Mouse (Mus musculus): Measurements from ENCODE around the gene Dscaml1.

Gene Dscaml1

GRCm38 (mm10) chr9:45505487-45505939, 79.1 kb downstream of the Dscaml1 start:
- DNase-seq (ENCODE audit: low read depth, low spot score), result peak; percentile 42

- no peak for DNase-seq (ENCODE audit: low read depth, low spot score)
These were observed 81.1 kb downstream of the Dscaml1 start for GRCm38 (mm10) chr9:45507482-45507881.

GRCm38 (mm10) chr9:45510806-45511546, 84.5 kb downstream of the Dscaml1 start:
- no peak for DNase-seq (ENCODE audit: low read depth, low spot score)

GRCm38 (mm10) chr9:45517993-45518705, 91.7 kb downstream of the Dscaml1 start:
- DNase-seq (ENCODE audit: low read depth, low spot score), result no peak

GRCm38 (mm10) chr9:45519841-45520240, 93.4 kb downstream of the Dscaml1 start:
- no peak for DNase-seq (ENCODE audit: low read depth, low spot score)

GRCm38 (mm10) chr9:45522866-45523265, 96.4 kb downstream of the Dscaml1 start:
- no peak for DNase-seq (ENCODE audit: low read depth, low spot score)

- peak; percentile 11 for DNase-seq (ENCODE audit: low read depth, low spot score)
These were observed 98.1 kb downstream of the Dscaml1 start for GRCm38 (mm10) chr9:45524505-45524904.

- no peak for DNase-seq (ENCODE audit: low read depth, low spot score)
These were observed 106.8 kb downstream of the Dscaml1 start for GRCm38 (mm10) chr9:45533253-45533652.

- DNase-seq (ENCODE audit: low read depth, low spot score), result no peak
These were observed 108.1 kb downstream of the Dscaml1 start for GRCm38 (mm10) chr9:45534472-45534988.

- DNase-seq (ENCODE audit: low read depth, low spot score), result no peak
These were observed 111.2 kb downstream of the Dscaml1 start for GRCm38 (mm10) chr9:45537649-45538048.

GRCm38 (mm10) chr9:45539265-45540044, 113.0 kb downstream of the Dscaml1 start:
- no peak for DNase-seq (ENCODE audit: low read depth, low spot score)

- no peak for DNase-seq (ENCODE audit: low read depth, low spot score)
These were observed 119.7 kb downstream of the Dscaml1 start for GRCm38 (mm10) chr9:45546024-45546638.

GRCm38 (mm10) chr9:45546902-45547578, 120.6 kb downstream of the Dscaml1 start:
- no peak for DNase-seq (ENCODE audit: low read depth, low spot score)

GRCm38 (mm10) chr9:45549796-45550195, 123.4 kb downstream of the Dscaml1 start:
- no peak for DNase-seq (ENCODE audit: low read depth, low spot score)

- no peak for DNase-seq (ENCODE audit: low read depth, low spot score)
These were observed 123.8 kb downstream of the Dscaml1 start for GRCm38 (mm10) chr9:45550210-45550609.

GRCm38 (mm10) chr9:45550662-45551061, 124.2 kb downstream of the Dscaml1 start:
- no peak for DNase-seq (ENCODE audit: low read depth, low spot score)

- peak; percentile 12 for DNase-seq (ENCODE audit: low read depth, low spot score)
These were observed 128.8 kb downstream of the Dscaml1 start for GRCm38 (mm10) chr9:45555036-45555826.

- DNase-seq (ENCODE audit: low read depth, low spot score), result no peak
These were observed 130.5 kb downstream of the Dscaml1 start for GRCm38 (mm10) chr9:45556882-45557281.

- DNase-seq (ENCODE audit: low read depth, low spot score), result no peak
These were observed 134.6 kb downstream of the Dscaml1 start for GRCm38 (mm10) chr9:45560987-45561386.
